Mouse (Mus musculus): ENCODE data around the gene Arhgap40. TPM values are rescaled to one million over a fixed set of nuclear protein-coding genes. Genes with fewer than 3 reads are reported as not detected.

Gene Arhgap40
- polyA plus RNA-seq (2014; fragmentation: Nextera tagmentation; extraction: Ambion mirVana): 0.24 TPM in 1 of 2 replicates, not detected in the other

GRCm38 (mm10) chr2:158512528-158512927, at the start of gene Arhgap40:
Gene Arhgap40 (plus strand): TSS chr2:158512796.
- 78% methylated on average over 10 of the region's 10 CpGs for WGBS
- Histone ChIP-seq H3K9me3 (ENCODE audit: control insufficient read depth, low read length) (no peaks in the 10 kb centered on the region), H3K4me1 (ENCODE audit: control insufficient read depth, insufficient read depth, low read length) (0 out of 2 replicates have a peak, but pooled peaks cover 5% of the 10 kb centered on the region), H3K36me3 (ENCODE audit: control insufficient read depth, insufficient read depth, low read length) (no peaks in the 10 kb centered on the region), H3K27me3 (ENCODE audit: control insufficient read depth, insufficient read depth, low read length) (no peaks in the 10 kb centered on the region), H3K9ac (ENCODE audit: low read depth, low read length) (no peak within 1 kb of the TSS), H3K4me3 (ENCODE audit: low read length) (no peak within 1 kb of the TSS), H3K27ac (ENCODE audit: low read depth, low read length) (no peak within 1 kb of the TSS), H3K4me2 (replicated peaks; ENCODE audit: low read depth, low read length) (no peak within 1 kb of the TSS)
- ATAC-seq (ENCODE audit: low FRiP score, low TSS enrichment): no peak

GRCm38 (mm10) chr2:158474159-158474558, 38.4 kb upstream of the Arhgap40 start:
- Histone ChIP-seq H3K36me3 (ENCODE audit: control insufficient read depth, insufficient read depth, low read length) (peaks cover 70% of the 10 kb centered on the region), H3K27me3 (ENCODE audit: control insufficient read depth, insufficient read depth, low read length) (no peaks in the 10 kb centered on the region), H3K4me1 (ENCODE audit: control insufficient read depth, insufficient read depth, low read length) (no peaks in the 10 kb centered on the region), H3K4me3 (ENCODE audit: low read length) (no peak overlapping the region), H3K27ac (ENCODE audit: low read depth, low read length) (no peak overlapping the region), H3K9me3 (ENCODE audit: control insufficient read depth, low read length) (no peaks in the 10 kb centered on the region), H3K9ac (ENCODE audit: low read depth, low read length) (no peak overlapping the region), H3K4me2 (replicated peaks; ENCODE audit: low read depth, low read length) (no peak overlapping the region)
- 97% methylated on average over 1 of the region's 1 CpGs for WGBS
- ATAC-seq (ENCODE audit: low FRiP score, low TSS enrichment): no peak

GRCm38 (mm10) chr2:158477640-158478039, 35.0 kb upstream of the Arhgap40 start:
- ATAC-seq (ENCODE audit: low FRiP score, low TSS enrichment): no peak
- H3K4me2 ChIP-seq (replicated peaks; ENCODE audit: low read depth, low read length): no peak overlapping the region
- H3K9ac ChIP-seq (ENCODE audit: low read depth, low read length): no peak overlapping the region
- H3K4me3 ChIP-seq (ENCODE audit: low read length): no peak overlapping the region
- 88% methylated on average over 3 of the region's 3 CpGs for WGBS
- no peak overlapping the region for H3K27ac ChIP-seq (ENCODE audit: low read depth, low read length)
- H3K4me1 ChIP-seq (ENCODE audit: control insufficient read depth, insufficient read depth, low read length): no peaks in the 10 kb centered on the region
- H3K36me3 ChIP-seq (ENCODE audit: control insufficient read depth, insufficient read depth, low read length): peaks cover 70% of the 10 kb centered on the region
- no peaks in the 10 kb centered on the region for H3K27me3 ChIP-seq (ENCODE audit: control insufficient read depth, insufficient read depth, low read length)
- H3K9me3 ChIP-seq (ENCODE audit: control insufficient read depth, low read length): no peaks in the 10 kb centered on the region

- Histone ChIP-seq H3K27ac (ENCODE audit: low read depth, low read length) (no peak overlapping the region), H3K4me3 (ENCODE audit: low read length) (no peak overlapping the region), H3K36me3 (ENCODE audit: control insufficient read depth, insufficient read depth, low read length) (peaks cover 33% of the 10 kb centered on the region; the same call in 1 of the 2 replicates), H3K4me2 (replicated peaks; ENCODE audit: low read depth, low read length) (no peak overlapping the region), H3K27me3 (ENCODE audit: control insufficient read depth, insufficient read depth, low read length) (no peaks in the 10 kb centered on the region), H3K9me3 (ENCODE audit: control insufficient read depth, low read length) (no peaks in the 10 kb centered on the region), H3K9ac (ENCODE audit: low read depth, low read length) (no peak overlapping the region), H3K4me1 (ENCODE audit: control insufficient read depth, insufficient read depth, low read length) (no peaks in the 10 kb centered on the region)
- ATAC-seq (ENCODE audit: low FRiP score, low TSS enrichment): no peak
- 77% methylated on average over 5 of the region's 5 CpGs for WGBS
These were observed 14.1 kb upstream of the Arhgap40 start for GRCm38 (mm10) chr2:158498457-158498856.

GRCm38 (mm10) chr2:158501836-158502812, 10.5 kb upstream of the Arhgap40 start, which contains the start of gene Adig:
Gene Adig (plus strand): TSS chr2:158502612.
- WGBS: 64% methylated on average over 11 of the region's 11 CpGs
- Histone ChIP-seq H3K9me3 (ENCODE audit: control insufficient read depth, low read length) (no peaks in the 10 kb centered on the region), H3K9ac (ENCODE audit: low read depth, low read length) (no peak within 1 kb of the TSS), H3K4me1 (ENCODE audit: control insufficient read depth, insufficient read depth, low read length) (no peaks in the 10 kb centered on the region), H3K27me3 (ENCODE audit: control insufficient read depth, insufficient read depth, low read length) (no peaks in the 10 kb centered on the region), H3K4me3 (ENCODE audit: low read length) (no peak within 1 kb of the TSS), H3K27ac (ENCODE audit: low read depth, low read length) (no peak within 1 kb of the TSS), H3K36me3 (ENCODE audit: control insufficient read depth, insufficient read depth, low read length) (peaks cover 8% of the 10 kb centered on the region; the same call in 1 of the 2 replicates), H3K4me2 (replicated peaks; ENCODE audit: low read depth, low read length) (no peak within 1 kb of the TSS)
- ATAC-seq (ENCODE audit: low FRiP score, low TSS enrichment): no peak

- 85% methylated on average over 7 of the region's 7 CpGs for WGBS
These were observed 9.4 kb upstream of the Arhgap40 start for GRCm38 (mm10) chr2:158503226-158503625.

GRCm38 (mm10) chr2:158503671-158504070, 8.9 kb upstream of the Arhgap40 start:
- H3K9ac ChIP-seq (ENCODE audit: low read depth, low read length): no peak overlapping the region
- H3K4me2 ChIP-seq (replicated peaks; ENCODE audit: low read depth, low read length): no peak overlapping the region
- no peaks in the 10 kb centered on the region for H3K4me1 ChIP-seq (ENCODE audit: control insufficient read depth, insufficient read depth, low read length)
- H3K27me3 ChIP-seq (ENCODE audit: control insufficient read depth, insufficient read depth, low read length): no peaks in the 10 kb centered on the region
- no peak for ATAC-seq (ENCODE audit: low FRiP score, low TSS enrichment)
- WGBS: 54% methylated on average over 4 of the region's 4 CpGs
- no peaks in the 10 kb centered on the region for H3K36me3 ChIP-seq (ENCODE audit: control insufficient read depth, insufficient read depth, low read length)
- H3K9me3 ChIP-seq (ENCODE audit: control insufficient read depth, low read length): no peaks in the 10 kb centered on the region
- H3K27ac ChIP-seq (ENCODE audit: low read depth, low read length): no peak overlapping the region
- H3K4me3 ChIP-seq (ENCODE audit: low read length): no peak overlapping the region

More at GRCm38 (mm10) chr2:158503226-158503625, 9.4 kb upstream of the Arhgap40 start:
- Histone ChIP-seq H3K4me3 (ENCODE audit: low read length) (no peak overlapping the region), H3K4me1 (ENCODE audit: control insufficient read depth, insufficient read depth, low read length) (no peaks in the 10 kb centered on the region), H3K9me3 (ENCODE audit: control insufficient read depth, low read length) (no peaks in the 10 kb centered on the region), H3K9ac (ENCODE audit: low read depth, low read length) (no peak overlapping the region), H3K36me3 (ENCODE audit: control insufficient read depth, insufficient read depth, low read length) (0 out of 2 replicates have a peak, but pooled peaks cover under 1% of the 10 kb centered on the region), H3K27me3 (ENCODE audit: control insufficient read depth, insufficient read depth, low read length) (no peaks in the 10 kb centered on the region), H3K4me2 (replicated peaks; ENCODE audit: low read depth, low read length) (no peak overlapping the region), H3K27ac (ENCODE audit: low read depth, low read length) (no peak overlapping the region)
- no peak for ATAC-seq (ENCODE audit: low FRiP score, low TSS enrichment)

GRCm38 (mm10) chr2:158506475-158506874, 6.1 kb upstream of the Arhgap40 start:
- ATAC-seq (ENCODE audit: low FRiP score, low TSS enrichment): no peak
- WGBS: 80% methylated on average over 5 of the region's 5 CpGs

GRCm38 (mm10) chr2:158507046-158507445, 5.5 kb upstream of the Arhgap40 start:
- Histone ChIP-seq H3K4me1 (ENCODE audit: control insufficient read depth, insufficient read depth, low read length) (no peaks in the 10 kb centered on the region), H3K9me3 (ENCODE audit: control insufficient read depth, low read length) (no peaks in the 10 kb centered on the region), H3K4me2 (replicated peaks; ENCODE audit: low read depth, low read length) (no peak overlapping the region), H3K27me3 (ENCODE audit: control insufficient read depth, insufficient read depth, low read length) (no peaks in the 10 kb centered on the region), H3K4me3 (ENCODE audit: low read length) (no peak overlapping the region), H3K9ac (ENCODE audit: low read depth, low read length) (no peak overlapping the region), H3K27ac (ENCODE audit: low read depth, low read length) (no peak overlapping the region), H3K36me3 (ENCODE audit: control insufficient read depth, insufficient read depth, low read length) (no peaks in the 10 kb centered on the region)
- 95% methylated on average over 10 of the region's 10 CpGs for WGBS
- no peak for ATAC-seq (ENCODE audit: low FRiP score, low TSS enrichment)

More at GRCm38 (mm10) chr2:158506475-158506874, 6.1 kb upstream of the Arhgap40 start:
- no peaks in the 10 kb centered on the region for H3K9me3 ChIP-seq (ENCODE audit: control insufficient read depth, low read length)
- H3K9ac ChIP-seq (ENCODE audit: low read depth, low read length): no peak overlapping the region
- H3K4me2 ChIP-seq (replicated peaks; ENCODE audit: low read depth, low read length): no peak overlapping the region
- H3K4me1 ChIP-seq (ENCODE audit: control insufficient read depth, insufficient read depth, low read length): no peaks in the 10 kb centered on the region
- H3K27ac ChIP-seq (ENCODE audit: low read depth, low read length): no peak overlapping the region
- H3K27me3 ChIP-seq (ENCODE audit: control insufficient read depth, insufficient read depth, low read length): no peaks in the 10 kb centered on the region
- H3K36me3 ChIP-seq (ENCODE audit: control insufficient read depth, insufficient read depth, low read length): no peaks in the 10 kb centered on the region
- no peak overlapping the region for H3K4me3 ChIP-seq (ENCODE audit: low read length)
